Mouse (Mus musculus) limb, embryonic 14.5 days (tissue): Measurements from ENCODE around the gene Thap4. TPM values are rescaled to one million over a fixed set of nuclear protein-coding genes. Genes with fewer than 3 reads are reported as not detected.

ENCODE experiments used
- ATAC-seq: fragments of 200-750 bp; cut with Nextera tagmentation; 2 replicates; pipeline ENCODE4 v1.8.0; 2017; ENCODE audit warnings: low read depth, moderate number of reproducible peaks, moderate TSS enrichment; ENCODE audit not compliant: low FRiP score
- DNase-seq: peaks from one replicate; pipeline ENCODE4 v3.0.0-alpha.2; 2015; ENCODE audit warnings: low spot score
- H3K27ac ChIP-seq: fragments of 300-500 bp; sonication (generic); replicated peaks from 2 replicates; pipeline ENCODE4 v1.5.1; 2014; ENCODE audit warnings: low read depth, mild to moderate bottlenecking, low read length, moderate library complexity, mixed read lengths
- H3K27me3 ChIP-seq: fragments of 300-500 bp; sonication (generic); 2 replicates; pipeline ENCODE4 v1.6.1; 2014; ENCODE audit warnings: low read length, mixed read lengths; ENCODE audit not compliant: control insufficient read depth, insufficient read depth
- H3K36me3 ChIP-seq: fragments of 300-500 bp; sonication (generic); 2 replicates; pipeline ENCODE4 v1.6.1; 2014; ENCODE audit warnings: mild to moderate bottlenecking, low read length, moderate library complexity, mixed read lengths; ENCODE audit not compliant: control insufficient read depth, insufficient read depth
- H3K4me1 ChIP-seq: fragments of 300-500 bp; sonication (generic); 2 replicates; pipeline ENCODE4 v1.6.1; 2014; ENCODE audit warnings: antibody characterized with exemption, low read length, mixed read lengths; ENCODE audit not compliant: control insufficient read depth, insufficient read depth
- H3K4me2 ChIP-seq: fragments of 300-500 bp; sonication (generic); replicated peaks from 2 replicates; pipeline ENCODE4 v1.6.1; 2014; ENCODE audit warnings: low read depth, mild to moderate bottlenecking, low read length, moderate library complexity; ENCODE audit not compliant: severe bottlenecking
- H3K4me3 ChIP-seq: fragments of 300-500 bp; sonication (generic); replicated peaks from 2 replicates; pipeline ENCODE4 v1.5.1; 2014; ENCODE audit warnings: low read length
- H3K9ac ChIP-seq: fragments of 300-500 bp; sonication (generic); 2 replicates; pipeline ENCODE4 v1.6.1; 2014; ENCODE audit warnings: mild to moderate bottlenecking, low read depth, low read length, moderate library complexity; ENCODE audit not compliant: severe bottlenecking
- H3K9me3 ChIP-seq: fragments of 300-500 bp; sonication (generic); 2 replicates; pipeline ENCODE4 v1.6.1; 2016; ENCODE audit warnings: low read length; ENCODE audit not compliant: control insufficient read depth
- POLR2A ChIP-seq: fragments of 200-500 bp; IDR thresholded peaks from 2 replicates; pipeline ENCODE4 v1.8.0; 2012; ENCODE audit warnings: inconsistent platforms, mild to moderate bottlenecking, moderate library complexity, borderline replicate concordance; ENCODE audit not compliant: insufficient read depth, insufficient read length; ENCODE audit errors: extremely low read depth
- WGBS: fragments of 180-500 bp; shearing (Covaris S2); extraction: QIAGEN DNeasy Blood & Tissue Kit; methylation state at CpG from one replicate; pipeline ENCODE4 v1.1.7; 2014; 5-methylcytosine and 5-hydroxymethylcytosine counted together
- polyA plus RNA-seq, 2 experiments: library from polyadenylated mRNA; depleted of rRNA in 1 of 2; stranded (reverse) in 1 of 2; unstranded in 1 of 2; fragments of >200 nt; fragmentation: Nextera tagmentation in 1 of 2; extraction: Ambion mirVana in 1 of 2; gene quantifications; 2 replicates each; pipeline versions ENCODE4 v1.2.1 to v1.2.3; 2012 to 2014

Thap4 gene
- polyA plus RNA-seq, 2 experiments: 52.3 to 59.4 TPM

DNA sequence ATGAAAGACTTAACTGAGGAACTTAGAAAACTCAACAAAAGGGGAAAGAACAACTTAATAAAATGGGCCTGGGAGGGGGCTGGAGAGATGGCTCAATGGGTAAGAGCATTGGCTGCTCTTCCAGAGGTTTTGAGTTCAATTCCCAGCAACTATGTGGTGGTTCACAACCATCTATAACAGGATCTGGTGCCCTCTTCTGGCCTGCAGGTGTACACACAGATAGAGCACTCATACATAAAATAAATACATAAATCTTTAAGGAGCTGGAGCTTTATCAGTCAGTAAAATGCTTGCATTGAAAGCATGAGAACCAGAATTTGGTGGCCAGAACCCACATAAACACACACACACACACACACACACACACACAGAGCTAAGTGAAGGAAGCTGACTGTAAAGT is 11.8 kb downstream of the Thap4 start:
- Histone ChIP-seq H3K27ac (no peak overlapping the region), H3K4me1 (no peaks in the 10 kb centered on the region), H3K4me3 (no peak overlapping the region), H3K4me2 (no peak overlapping the region), H3K9me3 (no peaks in the 10 kb centered on the region), H3K27me3 (no peaks in the 10 kb centered on the region), H3K36me3 (peaks cover 20% of the 10 kb centered on the region; the same call in 1 of the 2 replicates), H3K9ac (no peak overlapping the region)
- DNase-seq: no peak
- no peak for TF ChIP-seq POLR2A
- ATAC-seq: no peak

DNA sequence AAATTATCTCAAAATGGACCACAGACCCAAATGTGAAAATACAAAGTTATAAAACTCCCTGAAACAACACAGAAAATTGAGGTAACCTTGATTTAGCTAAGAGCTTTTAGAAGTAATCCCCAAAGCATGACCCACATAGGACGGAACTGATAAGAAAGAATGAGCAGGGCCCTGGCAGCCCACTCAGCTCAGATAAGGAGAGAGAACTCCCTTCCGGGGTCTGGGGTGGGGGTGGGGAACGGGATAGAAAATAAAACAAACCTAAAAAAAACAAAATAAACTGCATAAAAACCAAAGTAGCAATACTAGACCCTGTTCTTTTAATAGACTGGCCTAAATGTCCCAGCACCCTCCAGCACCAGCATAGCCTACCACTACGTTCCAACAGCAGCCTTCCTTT is 12.7 kb downstream of the Thap4 start:
- no peak overlapping the region for H3K9ac ChIP-seq
- H3K9me3 ChIP-seq: no peaks in the 10 kb centered on the region
- H3K4me3 ChIP-seq: no peak overlapping the region
- no peak for TF ChIP-seq POLR2A
- no peaks in the 10 kb centered on the region for H3K4me1 ChIP-seq
- no peak overlapping the region for H3K27ac ChIP-seq
- no peaks in the 10 kb centered on the region for H3K27me3 ChIP-seq
- H3K36me3 ChIP-seq: peaks cover 16% of the 10 kb centered on the region; the same call in 1 of the 2 replicates
- DNase-seq (no peak), ATAC-seq (no peak)
- H3K4me2 ChIP-seq: no peak overlapping the region
- 94% methylated on average over 4 of the region's 4 CpGs for WGBS

DNA sequence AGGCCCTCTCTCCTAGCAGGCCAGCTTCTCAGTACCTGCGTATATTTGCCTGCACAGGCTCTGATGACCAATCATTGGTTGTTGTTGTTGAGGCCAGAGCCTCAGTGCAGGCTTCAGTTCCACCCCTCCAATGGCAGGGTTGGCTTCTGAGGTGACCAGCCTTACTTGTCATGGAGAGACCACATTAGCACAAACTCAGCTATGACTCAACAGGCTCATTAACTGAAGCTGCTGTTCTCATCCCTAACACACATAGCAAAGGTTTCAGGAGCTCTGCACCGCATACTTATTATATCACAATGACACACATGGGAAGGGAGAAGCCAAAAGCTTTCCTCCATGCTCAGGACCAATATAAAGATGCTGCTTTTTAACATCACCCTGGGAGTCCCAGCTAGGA is 14.0 kb downstream of the Thap4 start:
- no peak for ATAC-seq
- H3K36me3 ChIP-seq: peaks cover 16% of the 10 kb centered on the region; the same call in 1 of the 2 replicates
- DNase-seq: no peak
- no peak overlapping the region for H3K27ac ChIP-seq
- 89% methylated on average over 2 of the region's 2 CpGs for WGBS
- no peaks in the 10 kb centered on the region for H3K9me3 ChIP-seq
- TF ChIP-seq POLR2A: no peak
- H3K9ac ChIP-seq: no peak overlapping the region
- no peak overlapping the region for H3K4me3 ChIP-seq
- no peaks in the 10 kb centered on the region for H3K4me1 ChIP-seq
- H3K27me3 ChIP-seq: no peaks in the 10 kb centered on the region
- no peak overlapping the region for H3K4me2 ChIP-seq

DNA sequence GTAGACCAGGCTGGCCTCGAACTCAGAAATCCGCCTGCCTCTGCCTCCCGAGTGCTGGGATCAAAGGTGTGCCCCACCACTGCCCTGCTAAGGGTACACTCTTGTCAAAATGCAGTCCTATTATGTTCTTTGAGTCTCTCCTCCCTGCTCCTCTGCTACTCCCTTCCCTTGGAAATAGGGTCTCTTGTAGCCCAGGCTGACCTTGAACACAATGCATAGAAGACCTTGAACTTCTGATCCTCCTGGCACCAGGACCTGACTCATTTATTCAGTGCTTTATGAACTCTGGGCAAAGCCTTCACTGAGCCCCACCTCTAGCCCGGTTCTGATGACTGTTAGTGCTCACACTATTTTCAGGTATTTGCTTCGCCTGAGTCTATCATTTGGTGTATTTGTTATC is 17.0 kb downstream of the Thap4 start:
- Histone ChIP-seq H3K9ac (no peak overlapping the region), H3K36me3 (0 out of 2 replicates have a peak, but pooled peaks cover 6% of the 10 kb centered on the region), H3K27me3 (no peaks in the 10 kb centered on the region), H3K27ac (no peak overlapping the region), H3K4me2 (no peak overlapping the region), H3K9me3 (no peaks in the 10 kb centered on the region), H3K4me3 (no peak overlapping the region), H3K4me1 (no peaks in the 10 kb centered on the region)
- DNase-seq (no peak), ATAC-seq (no peak)
- 94% methylated on average over 5 of the region's 5 CpGs for WGBS
- no peak for TF ChIP-seq POLR2A

DNA sequence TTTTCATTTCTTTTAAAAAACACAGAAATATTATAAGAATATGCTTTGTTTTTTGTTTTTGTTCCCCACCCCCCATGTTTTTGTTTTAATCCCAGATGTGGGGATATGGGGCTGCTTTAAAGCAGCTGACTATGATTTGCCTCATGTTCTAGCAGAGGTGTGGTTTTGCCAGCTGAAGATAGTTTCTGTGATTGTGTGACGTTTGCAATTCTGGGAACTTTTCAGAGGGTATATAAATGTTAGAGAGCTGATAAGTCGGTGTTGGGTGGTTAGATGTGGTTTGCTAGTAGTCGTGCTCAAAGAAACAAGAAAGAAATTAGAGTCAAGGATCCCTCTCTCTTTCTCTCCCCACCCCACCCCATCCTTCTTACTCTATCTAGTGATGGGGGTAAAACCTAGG is 18.8 kb downstream of the Thap4 start:
- H3K4me3 ChIP-seq: no peak overlapping the region
- no peak for TF ChIP-seq POLR2A
- H3K27ac ChIP-seq: no peak overlapping the region
- H3K9ac ChIP-seq: no peak overlapping the region
- 86% methylated on average over 3 of the region's 3 CpGs for WGBS
- H3K4me1 ChIP-seq: 0 out of 2 replicates have a peak, but pooled peaks cover 2% of the 10 kb centered on the region
- H3K4me2 ChIP-seq: no peak overlapping the region
- ATAC-seq: no peak
- H3K36me3 ChIP-seq: 0 out of 2 replicates have a peak, but pooled peaks cover 4% of the 10 kb centered on the region
- no peaks in the 10 kb centered on the region for H3K9me3 ChIP-seq
- DNase-seq: no peak
- no peaks in the 10 kb centered on the region for H3K27me3 ChIP-seq

DNA sequence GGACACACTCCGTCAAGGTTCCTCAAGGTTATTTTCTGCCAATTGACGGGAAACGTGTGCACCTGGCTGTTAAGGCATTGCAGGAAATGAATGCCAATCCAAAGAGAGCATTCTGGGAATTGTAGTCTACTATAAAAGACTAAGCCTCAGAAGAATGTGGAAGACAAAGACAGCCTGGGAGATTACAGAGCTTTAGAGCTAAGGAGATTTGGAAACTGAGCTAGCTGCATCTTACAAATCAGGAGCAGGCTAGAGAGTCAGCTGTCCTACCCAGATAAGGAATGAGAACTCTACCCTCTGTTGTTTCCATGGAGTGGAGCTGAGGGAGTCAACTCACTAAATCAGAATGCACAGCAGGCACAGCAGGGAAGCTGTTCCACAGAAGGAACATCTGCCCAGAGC is 22.8 kb downstream of the Thap4 start:
- no peak overlapping the region for H3K27ac ChIP-seq
- no peaks in the 10 kb centered on the region for H3K27me3 ChIP-seq
- no peak for TF ChIP-seq POLR2A
- H3K4me1 ChIP-seq: 0 out of 2 replicates have a peak, but pooled peaks cover 2% of the 10 kb centered on the region
- DNase-seq (no peak), ATAC-seq (no peak)
- H3K9me3 ChIP-seq: no peaks in the 10 kb centered on the region
- no peak overlapping the region for H3K4me3 ChIP-seq
- WGBS: 22% methylated on average over 3 of the region's 3 CpGs
- H3K9ac ChIP-seq: no peak overlapping the region
- H3K4me2 ChIP-seq: no peak overlapping the region
- H3K36me3 ChIP-seq: no peaks in the 10 kb centered on the region
